Comparison of ENCODE assay signal across 8 mouse cellular contexts in genomic region chr1:181257585-181258555, GRCm38 (mm10). TPM values are rescaled to one million over a fixed set of nuclear protein-coding genes. Genes with fewer than 3 reads are reported as not detected.
DNase-seq lines count a peak whose midpoint lies in the region; ATAC-seq lines count a peak whose summit lies in the region.

No protein-coding gene starts in this region.

- no peak overlapping the region for H3K9ac ChIP-seq in kidney, embryonic 14.5 days (ENCODE audit: low read depth, low read length)

- no peaks in the 10 kb centered on the region for H3K36me3 ChIP-seq in kidney, embryonic 14.5 days (ENCODE audit: control insufficient read depth, insufficient read depth, low read length)
- H3K36me3 ChIP-seq in macrophage (ENCODE audit: inconsistent target) = no peaks in the 10 kb centered on the region

- no peaks in the 10 kb centered on the region for H3K9me3 ChIP-seq in kidney, embryonic 14.5 days (ENCODE audit: control insufficient read depth, low read length)

- no peaks in the 10 kb centered on the region for H3K79me2 ChIP-seq in macrophage (ENCODE audit: inconsistent target)

- no peak overlapping the region for H3K4me3 ChIP-seq in kidney, embryonic 14.5 days (ENCODE audit: low read length)
- peak overlapping the region; percentile 23 for H3K4me3 ChIP-seq in macrophage (ENCODE audit: inconsistent target)

- H3K27ac ChIP-seq in kidney, embryonic 14.5 days (ENCODE audit: low read depth, low read length) = peak overlapping the region; percentile 76; the same call in 1 of the 2 replicates
- H3K27ac ChIP-seq in macrophage = peak overlapping the region; percentile 95

- no peaks in the 10 kb centered on the region for H3K27me3 ChIP-seq in kidney, embryonic 14.5 days (ENCODE audit: control insufficient read depth, insufficient read depth, low read length)

- ATAC-seq in activated CD4-positive, CD25-positive, alpha-beta regulatory T cell, adult 4 months = peak; percentile 26
- ATAC-seq in granulocyte monocyte progenitor cell, adult 5-6 weeks (replicated peaks; ENCODE audit: poor library complexity, severe bottlenecking) = peak; percentile 64
- ATAC-seq in kidney, embryonic 14.5 days (ENCODE audit: low FRiP score, low TSS enrichment) = no peak

- peak; percentile 48 for DNase-seq in CD4-positive helper T cell, adult 2 months (ENCODE audit: low read depth, low spot score)
- DNase-seq in T-cell, adult 2 months (ENCODE audit: low spot score) = no peak
- DNase-seq in embryo, embryonic 11 days = no peak
- DNase-seq in frontal cortex, postnatal 14 days (ENCODE audit: low spot score in 2 of 2) = no peak

- WGBS in kidney, embryonic 14.5 days = 69% methylated on average over 20 of the region's 20 CpGs
- WGBS in macrophage (ENCODE audit: missing documents) = 49% methylated on average over 20 of the region's 20 CpGs

- H3K4me2 ChIP-seq in kidney, embryonic 14.5 days (replicated peaks; ENCODE audit: low read depth, low read length) = peak overlapping the region; percentile 86; the same call in 1 of the 2 replicates

- peaks cover 25% of the 10 kb centered on the region for H3K4me1 ChIP-seq in kidney, embryonic 14.5 days (ENCODE audit: control insufficient read depth, insufficient read depth, low read length)

RNA-seq across cellular contexts. Expression of gene Wdr26, which starts 46.1 kb away (rescaled TPM):
- polyA plus RNA-seq in activated CD4-positive, CD25-positive, alpha-beta regulatory T cell, adult 4 months (2017; shearing (Covaris generic)) = 10 to 100 TPM; 34.8 to 59.7 TPM
- 92.9 and 128 TPM in 2 replicates for total RNA-seq in granulocyte monocyte progenitor cell, adult 5-6 weeks (2014; fragmentation: Nextera tagmentation)
- 93.0 and 101 TPM in 2 replicates for total RNA-seq in granulocyte monocyte progenitor cell, adult 5-6 weeks (2017)
- polyA plus RNA-seq in kidney, embryonic 14.5 days (2014; fragmentation: Nextera tagmentation; extraction: Ambion mirVana) = 54.5 and 55.9 TPM in 2 replicates
- 100 to 1,000 TPM; 306 to 843 (median 604) TPM for total RNA-seq in macrophage (2018; cell fraction: chromatin; rRNA removed)
- 100 to 1,000 TPM; 117 to 200 (median 160) TPM for total RNA-seq in macrophage (2018; cell fraction: cytosol; rRNA removed)
- total RNA-seq in macrophage (2018; cell fraction: nucleus; rRNA removed) = 100 to 1,000 TPM; 284 to 524 (median 451) TPM
- polyA plus RNA-seq in macrophage (2018) = 115 to 137 TPM (median 119 TPM) in 3 replicates
